Mouse (Mus musculus) adipocyte (in vitro differentiated cells): ENCODE measurements around the gene Trim65.

Experiments used
- DNase-seq: peaks from one replicate; pipeline ENCODE4 v3.0.0-alpha.2; 2016; ENCODE audit warnings: low spot score

Trim65 gene

GRCm38 (mm10) chr11:116130488-116131205 lies at the start of gene Trim65:
Gene Trim65 (minus strand): TSS chr11:116131128.
- DNase-seq, result peak; percentile 86

GRCm38 (mm10) chr11:116178411-116179121 lies 47.6 kb upstream of the Trim65 start:
- no peak for DNase-seq

GRCm38 (mm10) chr11:116176010-116176409 lies 45.1 kb upstream of the Trim65 start:
- no peak for DNase-seq

- DNase-seq, result no peak
Observed at GRCm38 (mm10) chr11:116174775-116175448, 44.0 kb upstream of the Trim65 start.

GRCm38 (mm10) chr11:116171959-116172358 lies 41.0 kb upstream of the Trim65 start:
- no peak for DNase-seq

GRCm38 (mm10) chr11:116170003-116170800 lies 39.3 kb upstream of the Trim65 start:
- peak; percentile 51 for DNase-seq

GRCm38 (mm10) chr11:116169214-116169613 lies 38.3 kb upstream of the Trim65 start:
- no peak for DNase-seq

- DNase-seq, result peak; percentile 94
Observed at GRCm38 (mm10) chr11:116167884-116168439, 37.0 kb upstream of the Trim65 start, which contains the start of gene Fbf1. Gene Fbf1 (minus strand): TSS chr11:116168166.

- DNase-seq, result peak; percentile 65
Observed at GRCm38 (mm10) chr11:116167232-116167631, 36.3 kb upstream of the Trim65 start.

- DNase-seq, result no peak
Observed at GRCm38 (mm10) chr11:116163002-116163401, 32.1 kb upstream of the Trim65 start.

GRCm38 (mm10) chr11:116162146-116162545 lies 31.2 kb upstream of the Trim65 start:
- no peak for DNase-seq

- no peak for DNase-seq
Observed at GRCm38 (mm10) chr11:116161312-116161711, 30.4 kb upstream of the Trim65 start.

- no peak for DNase-seq
Observed at GRCm38 (mm10) chr11:116150960-116151359, 20.0 kb upstream of the Trim65 start.

GRCm38 (mm10) chr11:116149341-116149740 lies 18.4 kb upstream of the Trim65 start:
- DNase-seq, result no peak

- DNase-seq, result no peak
Observed at GRCm38 (mm10) chr11:116148761-116149221, 17.9 kb upstream of the Trim65 start.

GRCm38 (mm10) chr11:116146294-116146985 lies 15.5 kb upstream of the Trim65 start:
- DNase-seq, result no peak

GRCm38 (mm10) chr11:116145481-116146293 lies 14.8 kb upstream of the Trim65 start:
- no peak for DNase-seq

- DNase-seq, result no peak
Observed at GRCm38 (mm10) chr11:116143468-116143867, 12.5 kb upstream of the Trim65 start.

- no peak for DNase-seq
Observed at GRCm38 (mm10) chr11:116142211-116142991, 11.5 kb upstream of the Trim65 start.
